Mouse (Mus musculus): Measurements from ENCODE around the gene Gm9045. TPM values are rescaled to one million over a fixed set of nuclear protein-coding genes. Genes with fewer than 3 reads are reported as not detected.
"Not testable (repeated sequence)": the region's sequence is repeated elsewhere in the genome, so short reads cannot be mapped to it uniquely, and the experiment has no call there.

The Gm9045 gene
- total and polyA plus RNA-seq, 2 experiments from 2014 or later = not detected

- DNase-seq (ENCODE audit: low spot score) (no peak), ATAC-seq (no peak)
- Histone ChIP-seq H3K9ac (replicated peaks; ENCODE audit: low read length) (no peak overlapping the region), H3K4me3 (ENCODE audit: low read length) (no peak overlapping the region), H3K4me1 (ENCODE audit: insufficient read depth, low read length) (no peaks in the 10 kb centered on the region), H3K36me3 (ENCODE audit: insufficient read depth, low read length) (no peaks in the 10 kb centered on the region), H3K27ac (no peak overlapping the region), H3K27me3 (ENCODE audit: insufficient read depth, low read length) (no peaks in the 10 kb centered on the region), H3K4me2 (ENCODE audit: low read depth, low read length) (no peak overlapping the region), H3K9me3 (ENCODE audit: low read length) (no peaks in the 10 kb centered on the region)
- WGBS = 80% methylated on average over 8 of the region's 8 CpGs
- TF ChIP-seq CTCF (IDR thresholded peaks at IDR 0.05; ENCODE audit: low read depth) = no peak
These were observed 18.6 kb downstream of the Gm9045 start for GRCm38 (mm10) chr10:118319024-118319423.

- H3K27ac ChIP-seq; ATAC-seq; H3K36me3 ChIP-seq (ENCODE audit: insufficient read depth, low read length); H3K4me3 ChIP-seq (ENCODE audit: low read length); H3K9ac ChIP-seq (replicated peaks; ENCODE audit: low read length); H3K4me2 ChIP-seq (ENCODE audit: low read depth, low read length); H3K4me1 ChIP-seq (ENCODE audit: insufficient read depth, low read length); H3K27me3 ChIP-seq (ENCODE audit: insufficient read depth, low read length); DNase-seq (ENCODE audit: low spot score); H3K9me3 ChIP-seq (ENCODE audit: low read length): not testable (repeated sequence)
- 51% methylated on average over 2 of the region's 2 CpGs for WGBS
These were observed 35.5 kb downstream of the Gm9045 start for GRCm38 (mm10) chr10:118302133-118302532.

- DNase-seq (ENCODE audit: low spot score) = no peak
- 95% methylated on average over 6 of the region's 6 CpGs for WGBS
- H3K4me2 ChIP-seq (ENCODE audit: low read depth, low read length) = no peak within 1 kb of the TSS
- no peak within 1 kb of the TSS for H3K9ac ChIP-seq (replicated peaks; ENCODE audit: low read length)
- TF ChIP-seq CTCF (IDR thresholded peaks at IDR 0.05; ENCODE audit: low read depth) = no peak
- no peaks in the 10 kb centered on the region for H3K4me1 ChIP-seq (ENCODE audit: insufficient read depth, low read length)
- no peak within 1 kb of the TSS for H3K27ac ChIP-seq
- no peak within 1 kb of the TSS for H3K4me3 ChIP-seq (ENCODE audit: low read length)
- no peak for ATAC-seq
- no peaks in the 10 kb centered on the region for H3K27me3 ChIP-seq (ENCODE audit: insufficient read depth, low read length)
- H3K36me3 ChIP-seq (ENCODE audit: insufficient read depth, low read length) = no peaks in the 10 kb centered on the region
- H3K9me3 ChIP-seq (ENCODE audit: low read length) = no peaks in the 10 kb centered on the region
These were observed 42.7 kb downstream of the Gm9045 start, which contains the start of gene Iltifb for GRCm38 (mm10) chr10:118294938-118295337. Iltifb (minus strand) TSS chr10:118295038.

Other genes starting within 250 kb of the Gm9045 start
- 26.4 and 31.0 TPM in 2 replicates for gene Mdm1, start 196.0 kb downstream of the Gm9045 start, total RNA-seq (2014; rRNA removed)
- 23.0 and 25.1 TPM in 2 replicates for gene Mdm1, start 196.0 kb downstream of the Gm9045 start, polyA plus RNA-seq (2015; fragmentation: Nextera tagmentation; extraction: Ambion mirVana)
- gene Il22, start 132.9 kb downstream of the Gm9045 start, total RNA-seq (2014; rRNA removed) = not detected in 2 replicates
- gene Il22, start 132.9 kb downstream of the Gm9045 start, polyA plus RNA-seq (2015; fragmentation: Nextera tagmentation; extraction: Ambion mirVana) = 2.0 and 2.9 TPM in 2 replicates
- gene Gm32717, start 97.1 kb downstream of the Gm9045 start, total RNA-seq (2014; rRNA removed) = 0.05 and 0.18 TPM in 2 replicates
- 0.10 TPM in 1 of 2 replicates, not detected in the other for gene Gm32717, start 97.1 kb downstream of the Gm9045 start, polyA plus RNA-seq (2015; fragmentation: Nextera tagmentation; extraction: Ambion mirVana)
- gene Gm32802, start 79.1 kb downstream of the Gm9045 start, total RNA-seq (2014; rRNA removed) = 0.05 and 0.18 TPM in 2 replicates
- gene Gm32802, start 79.1 kb downstream of the Gm9045 start, polyA plus RNA-seq (2015; fragmentation: Nextera tagmentation; extraction: Ambion mirVana) = 0.10 TPM in 1 of 2 replicates, not detected in the other
- 0.22 TPM in 1 of 2 replicates, not detected in the other for gene Iltifb, start 42.8 kb downstream of the Gm9045 start, total RNA-seq (2014; rRNA removed)
- gene Iltifb, start 42.8 kb downstream of the Gm9045 start, polyA plus RNA-seq (2015; fragmentation: Nextera tagmentation; extraction: Ambion mirVana) = 6.5 and 6.6 TPM in 2 replicates
- gene Gm9040, start 10.9 kb downstream of the Gm9045 start, total RNA-seq (2014; rRNA removed) = not detected in 2 replicates
- gene Gm9040, start 10.9 kb downstream of the Gm9045 start, polyA plus RNA-seq (2015; fragmentation: Nextera tagmentation; extraction: Ambion mirVana) = not detected in 2 replicates
- not detected in 2 replicates for gene Gm9044, start 5.4 kb downstream of the Gm9045 start, total RNA-seq (2014; rRNA removed)
- not detected in 2 replicates for gene Gm9044, start 5.4 kb downstream of the Gm9045 start, polyA plus RNA-seq (2015; fragmentation: Nextera tagmentation; extraction: Ambion mirVana)
- gene Gm9046, start 5.4 kb upstream of the Gm9045 start, total RNA-seq (2014; rRNA removed) = not detected in 2 replicates
- not detected in 2 replicates for gene Gm9046, start 5.4 kb upstream of the Gm9045 start, polyA plus RNA-seq (2015; fragmentation: Nextera tagmentation; extraction: Ambion mirVana)
- 0.14 TPM in 1 of 2 replicates, not detected in the other for gene Gm9048, start 10.8 kb upstream of the Gm9045 start, total RNA-seq (2014; rRNA removed)
- not detected in 2 replicates for gene Gm9048, start 10.8 kb upstream of the Gm9045 start, polyA plus RNA-seq (2015; fragmentation: Nextera tagmentation; extraction: Ambion mirVana)
- gene Gm9049, start 16.3 kb upstream of the Gm9045 start, total RNA-seq (2014; rRNA removed) = not detected in 2 replicates
- gene Gm9049, start 16.3 kb upstream of the Gm9045 start, polyA plus RNA-seq (2015; fragmentation: Nextera tagmentation; extraction: Ambion mirVana) = not detected in 2 replicates
- 0.68 TPM in 1 of 2 replicates, not detected in the other for gene Ifng, start 103.2 kb upstream of the Gm9045 start, total RNA-seq (2014; rRNA removed)
- not detected in 2 replicates for gene Ifng, start 103.2 kb upstream of the Gm9045 start, polyA plus RNA-seq (2015; fragmentation: Nextera tagmentation; extraction: Ambion mirVana)